Mouse (Mus musculus) cerebellum, postnatal 36 days (tissue): ENCODE data around the gene BC029722.
A peak's percentile ranks its signal among the peaks of the same experiment; 100 is the strongest.

ENCODE experiments used
- DNase-seq, 2 experiments: peaks; one replicate each; pipeline ENCODE4 v3.0.0; 2021 to 2022; ENCODE audit warnings: mixed read lengths in 2 of 2

BC029722 gene

DNA sequence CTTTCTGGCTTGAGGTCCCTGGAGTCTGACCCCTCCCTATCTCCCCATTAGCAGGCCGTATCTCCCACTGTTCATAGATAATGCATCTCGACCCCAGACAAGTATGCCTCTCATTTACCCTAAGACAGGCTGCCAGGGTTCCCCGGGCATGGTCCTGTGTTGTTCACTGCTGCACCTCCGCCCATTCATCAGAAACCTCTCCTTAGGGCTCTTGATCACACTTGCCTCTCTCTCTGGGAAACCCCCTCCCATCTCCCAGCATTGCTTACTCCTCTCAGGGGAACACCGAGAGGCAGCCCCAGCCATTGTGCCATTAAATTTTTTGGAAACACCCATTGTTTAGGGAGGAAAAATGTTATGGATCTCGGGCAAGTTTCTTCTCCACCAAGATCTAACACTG, 41.2 kb downstream of the BC029722 start:
- DNase-seq, result no peak

DNA sequence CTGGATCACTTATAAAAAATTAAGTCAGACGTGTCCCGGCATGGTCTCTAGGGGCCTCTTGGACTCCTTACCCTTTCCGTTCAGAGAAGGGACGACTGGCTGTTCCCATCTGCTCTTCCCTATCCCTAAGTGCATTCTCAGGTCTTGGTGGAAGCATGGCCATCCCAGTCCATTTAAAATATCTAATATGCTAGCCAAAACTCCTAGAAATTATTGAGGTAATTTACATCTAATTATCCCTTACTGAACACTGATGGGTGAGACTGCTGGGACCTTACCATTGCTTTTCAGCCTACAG, 41.6 kb downstream of the BC029722 start:
- no peak for DNase-seq

DNA sequence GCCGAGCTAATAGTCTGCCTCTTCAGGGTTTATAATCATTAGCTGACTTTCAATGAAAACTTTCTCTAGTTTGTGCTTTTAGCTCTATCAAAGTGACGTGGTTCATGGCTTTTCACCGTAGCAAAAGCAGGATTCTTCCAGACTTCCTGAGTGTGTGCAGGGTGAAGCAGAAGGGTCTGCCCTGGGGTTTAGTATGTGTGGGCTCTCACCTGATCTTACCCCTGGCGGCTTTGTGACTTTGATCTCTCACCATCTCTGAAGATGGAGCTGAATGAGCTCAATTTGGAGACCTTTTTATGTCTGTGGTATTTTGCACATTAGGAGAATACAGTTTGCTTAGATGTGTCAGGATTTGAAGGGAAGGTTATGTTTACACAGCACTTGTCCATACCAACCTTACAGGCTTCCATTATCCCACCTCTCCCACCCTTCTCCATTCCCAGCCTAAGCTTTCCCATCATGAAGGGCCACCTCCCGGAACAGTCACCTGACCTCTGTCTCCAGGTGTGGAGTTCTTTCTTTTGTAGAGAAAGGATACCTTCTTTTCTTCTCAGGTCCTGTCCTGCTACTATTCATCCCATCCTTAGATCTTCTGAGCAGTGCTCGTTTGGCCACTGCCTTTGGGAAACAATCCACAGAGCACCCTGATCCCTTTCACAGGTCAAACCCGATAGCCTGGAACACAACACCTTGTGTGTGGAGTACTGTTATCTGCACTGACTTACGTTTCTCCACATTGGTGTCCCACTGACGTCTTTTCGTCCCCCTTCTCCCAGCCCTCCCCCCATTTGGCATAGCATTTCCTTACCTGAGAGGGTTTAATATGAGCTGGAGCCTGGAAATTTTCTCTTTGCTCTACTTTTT, 42.2 kb downstream of the BC029722 start:
- DNase-seq, result no peak

DNA sequence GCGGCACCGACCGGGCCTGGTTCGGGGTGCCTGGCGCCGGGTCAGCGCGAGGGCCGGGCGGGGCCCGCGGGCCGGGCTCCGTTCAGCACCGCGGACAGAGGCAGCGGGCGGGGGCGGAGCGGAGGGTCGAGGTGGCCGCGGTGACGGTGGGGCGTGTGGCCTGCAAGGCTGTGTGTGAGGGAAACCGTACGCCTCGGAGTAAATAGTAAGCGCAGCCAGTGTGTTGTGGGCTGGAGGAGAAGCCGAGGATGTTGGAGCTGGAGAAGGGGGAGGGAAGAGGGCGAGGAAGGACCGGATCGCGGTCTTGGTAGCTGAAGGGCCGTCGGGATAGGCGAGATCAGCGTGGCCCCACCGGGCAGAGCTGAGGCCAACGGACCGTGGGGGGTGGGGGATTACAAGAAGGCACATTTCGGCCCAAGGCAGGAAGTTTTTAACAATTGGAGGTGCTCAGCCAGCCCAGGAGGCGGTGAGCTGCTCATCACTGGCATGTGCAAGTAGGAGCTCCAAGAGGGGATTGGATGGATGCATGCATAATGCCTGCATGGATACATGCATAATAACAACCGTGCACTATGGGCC, 43.5 kb downstream of the BC029722 start:
- peak; percentile 78 to 81 for DNase-seq

DNA sequence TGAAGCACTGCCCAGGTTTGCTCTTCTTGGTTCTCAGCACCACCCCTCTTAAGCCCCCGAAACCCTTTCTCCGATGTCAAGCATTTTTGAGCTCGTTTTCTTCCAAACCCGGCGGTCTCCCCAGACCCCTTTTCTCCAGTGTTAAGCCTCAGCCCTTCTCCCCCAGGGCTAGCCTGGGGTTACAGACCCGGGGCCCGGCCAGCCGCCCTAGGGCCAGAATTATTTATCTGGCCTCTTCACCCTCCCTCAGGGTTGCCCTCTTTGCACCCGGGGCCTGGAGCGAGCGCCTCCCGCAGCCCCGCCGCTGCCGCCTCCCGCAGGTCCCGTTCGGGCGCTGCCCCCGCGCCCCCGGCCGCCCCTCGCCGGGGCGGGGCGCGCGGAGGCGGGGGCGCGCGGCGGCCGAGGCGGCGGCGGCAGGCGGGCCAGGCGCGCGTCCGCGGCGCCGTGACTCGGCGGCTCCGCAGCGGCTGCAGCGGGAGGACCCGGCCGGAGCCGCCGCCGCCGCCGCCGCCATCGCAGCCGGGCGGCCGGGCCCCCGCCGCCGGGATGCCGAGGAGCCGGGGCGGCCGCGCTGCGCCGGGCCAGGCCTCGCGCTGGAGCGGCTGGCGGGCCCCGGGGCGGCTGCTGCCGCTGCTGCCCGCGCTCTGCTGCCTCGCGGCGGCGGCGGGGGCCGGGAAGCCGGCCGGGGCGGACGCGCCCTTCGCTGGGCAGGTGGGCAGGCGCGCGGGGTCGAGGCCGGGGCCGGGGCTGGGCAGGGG, 44.1 kb downstream of the BC029722 start, which contains the start of gene Mmp24:
Gene Mmp24, plus strand, starts transcription at position 416 of the 758 bp plus-strand sequence.
- peak in 1 of 2 experiments; percentile 52 for DNase-seq

DNA sequence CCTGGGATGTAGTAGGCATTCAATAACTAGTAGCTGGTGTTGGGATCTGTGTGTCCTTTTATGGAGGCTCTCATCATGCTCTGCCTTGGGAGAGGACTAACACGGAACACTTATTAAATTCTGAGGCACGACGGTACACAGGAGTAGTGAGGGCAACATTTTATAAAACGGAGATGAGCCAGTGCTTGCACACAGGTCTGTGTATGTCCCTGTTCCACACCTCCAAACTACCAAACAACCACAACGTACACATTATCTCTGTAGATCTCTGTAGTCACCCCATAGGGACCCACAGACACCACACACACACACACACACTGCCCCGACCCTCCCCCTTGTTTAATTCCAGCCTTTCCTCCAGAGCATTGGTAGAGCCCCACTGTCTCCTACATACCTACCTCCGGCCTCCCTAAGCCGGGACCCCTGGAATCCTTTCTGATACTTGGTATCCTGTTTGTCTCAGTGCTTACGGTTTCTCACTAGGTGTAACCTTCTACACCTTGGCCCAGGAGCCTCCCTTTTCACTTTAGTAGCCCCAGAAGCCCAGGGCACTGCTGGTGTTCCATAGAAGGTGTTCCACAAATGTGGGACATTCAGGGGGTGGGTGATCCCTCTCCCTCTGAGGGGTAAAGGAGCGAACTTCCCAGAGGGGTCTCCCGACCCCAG, 44.8 kb downstream of the BC029722 start:
- no peak for DNase-seq

DNA sequence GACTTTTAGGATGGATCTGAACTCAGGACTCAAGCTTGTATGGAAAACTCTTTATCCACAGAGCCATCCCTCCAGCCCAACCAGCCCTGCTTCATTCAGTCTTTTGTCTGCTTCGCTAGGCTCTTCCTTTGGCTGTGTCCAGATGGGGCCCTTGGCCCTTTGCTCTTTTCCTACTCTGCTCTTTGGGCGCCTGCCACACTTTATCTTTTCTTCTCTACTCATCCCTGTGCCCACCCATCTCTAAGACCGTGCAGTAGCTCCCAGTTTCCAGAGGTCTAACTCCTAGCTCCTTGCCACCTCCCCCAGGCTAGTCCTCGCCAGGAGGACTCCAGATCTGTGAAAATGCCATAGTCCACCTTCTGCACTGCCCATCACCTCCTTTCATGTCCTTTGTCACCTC, 45.6 kb downstream of the BC029722 start:
- no peak for DNase-seq
